ENCODE assay signal across 8 mouse cellular contexts in the genomic region with DNA sequence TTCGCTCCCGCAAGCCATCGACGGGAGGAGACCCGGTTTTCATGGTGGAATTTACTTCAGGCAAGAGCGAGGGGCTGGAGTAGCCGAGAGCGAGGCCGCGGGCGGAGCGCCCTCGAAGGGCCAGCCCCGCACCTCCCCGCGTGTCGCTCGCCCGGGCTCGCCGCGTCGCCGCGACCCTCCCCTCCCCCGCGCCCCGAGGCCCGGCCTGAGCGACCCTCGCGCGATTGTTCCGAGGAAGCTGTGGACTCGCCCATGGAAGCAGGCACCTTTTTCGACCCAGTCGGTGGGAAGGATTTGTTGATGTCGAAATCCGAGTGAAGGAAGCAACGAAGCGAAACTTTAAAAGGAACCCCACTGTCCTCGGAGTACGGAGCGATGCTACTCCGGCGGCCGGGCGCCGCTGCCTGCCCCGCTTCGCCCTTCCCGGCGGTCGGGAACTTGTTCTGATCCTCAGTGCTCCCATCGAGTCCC. TPM values are rescaled to one million over a fixed set of nuclear protein-coding genes. Genes with fewer than 3 reads are reported as not detected.
DNase-seq lines count a peak whose midpoint lies in the region; ATAC-seq lines count a peak whose summit lies in the region.

No protein-coding gene starts in this region.

- H3K4me1 ChIP-seq in liver, embryonic 13.5 days (replicated peaks), result peaks cover 29% of the 10 kb centered on the region
- peaks cover 6% of the 10 kb centered on the region for H3K4me1 ChIP-seq in neural tube, embryonic 11.5 days (ENCODE audit: control insufficient read depth, insufficient read depth, low read length)

- DNase-seq in 416B (ENCODE audit: low read depth) (peak; percentile 62), MN1 (ENCODE audit: low spot score) (peak; percentile 63)
- DNase-seq in embryo, embryonic 10 days (ENCODE audit: low spot score), result peak; percentile 61
- peak; percentile 30 to 66 for DNase-seq in gastrocnemius, postnatal 4 days (ENCODE audit: low spot score in 2 of 2)
- peak; percentile 71 for DNase-seq in kidney, adult 18-20 months
- peak; percentile 30 for DNase-seq in liver, embryonic 13.5 days
- DNase-seq in neural tube, embryonic 11.5 days (ENCODE audit: low spot score), result peak; percentile 75
- peak; percentile 45 to 52 for DNase-seq in urinary bladder, postnatal 36 days (ENCODE audit: low spot score in 2 of 2)

- peak overlapping the region; percentile 80 for H3K27ac ChIP-seq in liver, embryonic 13.5 days
- peak overlapping the region; percentile 99 for H3K27ac ChIP-seq in neural tube, embryonic 11.5 days (ENCODE audit: low read depth, low read length)

- H3K9ac ChIP-seq in liver, embryonic 13.5 days, result peak overlapping the region; percentile 86
- H3K9ac ChIP-seq in neural tube, embryonic 11.5 days (ENCODE audit: low read length), result peak overlapping the region; percentile 97

- H3K4me2 ChIP-seq in liver, embryonic 13.5 days, result peak overlapping the region; percentile 97
- peak overlapping the region; percentile 77 for H3K4me2 ChIP-seq in neural tube, embryonic 11.5 days (ENCODE audit: low read depth)

- peak overlapping the region; percentile 78 for H3K4me3 ChIP-seq in liver, embryonic 13.5 days (replicated peaks)
- peak overlapping the region; percentile 58 for H3K4me3 ChIP-seq in neural tube, embryonic 11.5 days (ENCODE audit: low read depth, low read length)

- no peaks in the 10 kb centered on the region for H3K9me3 ChIP-seq in liver, embryonic 13.5 days (replicated peaks)
- H3K9me3 ChIP-seq in neural tube, embryonic 11.5 days (ENCODE audit: control insufficient read depth, low read length), result no peaks in the 10 kb centered on the region

- peaks cover 4% of the 10 kb centered on the region; the same call in 1 of the 2 replicates for H3K27me3 ChIP-seq in liver, embryonic 13.5 days
- no peaks in the 10 kb centered on the region for H3K27me3 ChIP-seq in neural tube, embryonic 11.5 days (ENCODE audit: control insufficient read depth, insufficient read depth, low read length)

- H3K36me3 ChIP-seq in liver, embryonic 13.5 days, result no peaks in the 10 kb centered on the region
- H3K36me3 ChIP-seq in neural tube, embryonic 11.5 days (ENCODE audit: control insufficient read depth, insufficient read depth, low read length), result no peaks in the 10 kb centered on the region

- ATAC-seq in liver, embryonic 13.5 days (ENCODE audit: low read depth), result peak; percentile 46; the same call in 1 of the 2 replicates
- ATAC-seq in neural tube, embryonic 11.5 days (ENCODE audit: insufficient read depth, low FRiP score, low TSS enrichment), result peak; percentile 56

- WGBS in liver, embryonic 13.5 days (ENCODE audit: insufficient replicate concordance), result under 1% methylated on average over 52 of the region's 55 CpGs
- WGBS in neural tube, embryonic 11.5 days, result under 1% methylated on average over 45 of the region's 55 CpGs

RNA-seq across cellular contexts. Expression of gene Bmpr2, which starts 0.6 kb away (rescaled TPM):
- total RNA-seq in gastrocnemius, postnatal 4 days (2021), result 10 to 100 TPM; 40.5 to 43.4 TPM
- 0.89 and 0.95 TPM in 2 replicates for polyA plus RNA-seq in liver, embryonic 13.5 days (2015; fragmentation: Nextera tagmentation; extraction: Ambion mirVana)
- polyA plus RNA-seq in neural tube, embryonic 11.5 days (2014; fragmentation: Nextera tagmentation; extraction: Ambion mirVana), result 12.7 and 14.3 TPM in 2 replicates

Comparison
In these comparisons a context has a peak if more than half of its experiments do, and no peak if none do; other contexts are left out.
1. Peak in every context shown above with its lines: DNase-seq, ATAC-seq, H3K4me3 ChIP-seq and H3K27ac ChIP-seq.